Mouse (Mus musculus) MEL (cell line): ENCODE results near the gene Agxt. TPM values are rescaled to one million over a fixed set of nuclear protein-coding genes. Genes with fewer than 3 reads are reported as not detected.

Experiments
- DNase-seq: peaks from one replicate; pipeline ENCODE4 v3.0.0; 2011; ENCODE audit warnings: low read depth, low spot score
- H3K27ac ChIP-seq: 2 replicates; pipeline ENCODE4 v1.5.1; 2012; ENCODE audit warnings: low read depth, mild to moderate bottlenecking, control low read depth, low read length, moderate library complexity; ENCODE audit not compliant: control insufficient read depth
- H3K27me3 ChIP-seq, 2 experiments: fragments of 150-350 bp in 1 of 2; sonication (generic) in 1 of 2; 2 replicates each; pipeline ENCODE4 v1.6.1; 2012; ENCODE audit warnings: low read length in 2 of 2, mild to moderate bottlenecking in 2 of 2, improper control_type of control experiment in 1 of 2, moderate library complexity in 1 of 2; ENCODE audit not compliant: insufficient read depth in 2 of 2, control insufficient read depth in 1 of 2
- H3K36me3 ChIP-seq, 2 experiments: 2 replicates each; pipeline ENCODE4 v1.6.1; 2012 to 2014; ENCODE audit warnings: low read length in 2 of 2, improper control_type of control experiment in 1 of 2, inconsistent platforms in 1 of 2, mild to moderate bottlenecking in 1 of 2; ENCODE audit not compliant: insufficient read depth in 2 of 2, control insufficient read depth in 1 of 2
- H3K4me1 ChIP-seq, 2 experiments: fragments of 150-350 bp in 1 of 2; sonication (generic) in 1 of 2; 2 replicates each; pipeline ENCODE4 v1.6.1; 2012; ENCODE audit warnings: low read length in 2 of 2, improper control_type of control experiment in 1 of 2, mild to moderate bottlenecking in 1 of 2; ENCODE audit not compliant: insufficient read depth in 2 of 2, control insufficient read depth in 1 of 2
- H3K4me3 ChIP-seq, 2 experiments: fragments of 150-350 bp in 1 of 2; sonication (generic) in 1 of 2; 2 replicates each; pipeline ENCODE4 v1.5.1; 2012; ENCODE audit warnings: low read depth in 2 of 2, low read length in 2 of 2, mild to moderate bottlenecking in 2 of 2, moderate library complexity in 2 of 2, control low read depth in 1 of 2, improper control_type of control experiment in 1 of 2; ENCODE audit not compliant: control insufficient read depth in 1 of 2, insufficient read depth in 1 of 2
- H3K79me2 ChIP-seq: 2 replicates; pipeline ENCODE4 v1.6.1; 2012; ENCODE audit warnings: mild to moderate bottlenecking, low read length, moderate library complexity; ENCODE audit not compliant: control insufficient read depth, poor library complexity, insufficient read depth
- H3K9ac ChIP-seq: 2 replicates; pipeline ENCODE4 v1.6.1; 2012; ENCODE audit warnings: low read depth, mild to moderate bottlenecking, control low read depth, low read length, moderate library complexity; ENCODE audit not compliant: control insufficient read depth, poor library complexity, severe bottlenecking
- H3K9me3 ChIP-seq: fragments of 150-350 bp; sonication (generic); replicated peaks from 2 replicates; pipeline ENCODE4 v1.6.1; 2012; ENCODE audit warnings: mild to moderate bottlenecking, low read length, improper control_type of control experiment, moderate library complexity; ENCODE audit not compliant: insufficient read depth
- CTCF ChIP-seq, 3 experiments: IDR thresholded peaks in 2 of 3; conservative IDR thresholded peaks in 1 of 3; 2 replicates each; pipeline ENCODE4 v1.5.1; 2011 to 2012; ENCODE audit warnings: low read length in 3 of 3, low read depth in 2 of 3, mild to moderate bottlenecking in 2 of 3, improper control_type of control experiment in 1 of 3, inconsistent platforms in 1 of 3, mixed read lengths in 1 of 3, moderate library complexity in 1 of 3; ENCODE audit not compliant: control insufficient read depth in 1 of 3, insufficient read depth in 1 of 3, poor library complexity in 1 of 3, severe bottlenecking in 1 of 3
- E2F4 ChIP-seq: IDR thresholded peaks from 2 replicates; pipeline ENCODE4 v1.6.1; 2011; ENCODE audit warnings: low read depth, low read length, improper control_type of control experiment, borderline replicate concordance
- EP300 ChIP-seq, 2 experiments: IDR thresholded peaks; 2 replicates each; pipeline ENCODE4 v1.6.1; 2011; ENCODE audit warnings: improper control_type of control experiment in 2 of 2, low read length in 2 of 2, low read depth in 1 of 2, mild to moderate bottlenecking in 1 of 2
- ETS1 ChIP-seq: IDR thresholded peaks from 2 replicates; pipeline ENCODE4 v1.6.1; 2012; ENCODE audit warnings: low read depth, mild to moderate bottlenecking, inconsistent platforms, low read length, improper control_type of control experiment, moderate library complexity
- HCFC1 ChIP-seq: IDR thresholded peaks from 2 replicates; pipeline ENCODE4 v1.6.1; 2012; ENCODE audit warnings: low read depth, mild to moderate bottlenecking, inconsistent platforms, low read length, improper control_type of control experiment, moderate library complexity
- MAFK ChIP-seq: IDR thresholded peaks from 2 replicates; pipeline ENCODE4 v1.6.1; 2011; ENCODE audit warnings: low read depth, mild to moderate bottlenecking, low read length, improper control_type of control experiment, borderline replicate concordance
- MAX ChIP-seq: IDR thresholded peaks from 2 replicates; pipeline ENCODE4 v1.6.1; 2011; ENCODE audit warnings: low read length, improper control_type of control experiment
- MXI1 ChIP-seq: IDR thresholded peaks from 2 replicates; pipeline ENCODE4 v1.6.1; 2011; ENCODE audit warnings: mild to moderate bottlenecking, low read depth, low read length, improper control_type of control experiment
- NELFE ChIP-seq: IDR thresholded peaks from 2 replicates; pipeline ENCODE4 v1.6.1; 2011; ENCODE audit warnings: low read depth, low read length, improper control_type of control experiment
- POLR2A ChIP-seq, 2 experiments: IDR thresholded peaks; 2 replicates each; pipeline ENCODE4 v1.6.1; 2011 to 2012; ENCODE audit warnings: low read length in 2 of 2, mild to moderate bottlenecking in 2 of 2, control low read depth in 1 of 2, improper control_type of control experiment in 1 of 2, low read depth in 1 of 2, moderate library complexity in 1 of 2; ENCODE audit not compliant: control insufficient read depth in 1 of 2, insufficient read depth in 1 of 2, poor library complexity in 1 of 2
- RAD21 ChIP-seq: IDR thresholded peaks from 2 replicates; pipeline ENCODE4 v1.6.1; 2011; ENCODE audit warnings: mild to moderate bottlenecking, low read depth, low read length, improper control_type of control experiment
- UBTF ChIP-seq: IDR thresholded peaks from 2 replicates; pipeline ENCODE4 v1.6.1; 2012; ENCODE audit warnings: low read depth, mild to moderate bottlenecking, inconsistent platforms, low read length, improper control_type of control experiment, moderate library complexity, borderline replicate concordance; ENCODE audit not compliant: insufficient read depth
- USF1 ChIP-seq: IDR thresholded peaks from 2 replicates; pipeline ENCODE4 v1.6.1; 2014; ENCODE audit warnings: low read depth, mild to moderate bottlenecking, inconsistent platforms, low read length, improper control_type of control experiment, moderate library complexity
- polyA plus RNA-seq, 2 experiments: library from polyadenylated mRNA; stranded (reverse) in 1 of 2; unstranded in 1 of 2; fragments of >175 nt in 1 of 2; fragments of >200 nt in 1 of 2; gene quantifications; 2 replicates each; pipeline versions ENCODE4 v1.2.1 to v1.2.4; 2012; ENCODE audit warnings: low replicate concordance in 2 of 2, low read depth in 1 of 2; ENCODE audit not compliant: insufficient read length in 2 of 2, insufficient read depth in 1 of 2, missing spikeins in 1 of 2
- total RNA-seq: library from RNA; depleted of rRNA; stranded (reverse); fragments of 300-350 nt; gene quantifications from 2 replicates; pipeline ENCODE4 v1.2.3, GENCODE M21; 2012; rRNA removed

The Agxt gene
- total and polyA plus RNA-seq, 3 experiments = not detected

DNA sequence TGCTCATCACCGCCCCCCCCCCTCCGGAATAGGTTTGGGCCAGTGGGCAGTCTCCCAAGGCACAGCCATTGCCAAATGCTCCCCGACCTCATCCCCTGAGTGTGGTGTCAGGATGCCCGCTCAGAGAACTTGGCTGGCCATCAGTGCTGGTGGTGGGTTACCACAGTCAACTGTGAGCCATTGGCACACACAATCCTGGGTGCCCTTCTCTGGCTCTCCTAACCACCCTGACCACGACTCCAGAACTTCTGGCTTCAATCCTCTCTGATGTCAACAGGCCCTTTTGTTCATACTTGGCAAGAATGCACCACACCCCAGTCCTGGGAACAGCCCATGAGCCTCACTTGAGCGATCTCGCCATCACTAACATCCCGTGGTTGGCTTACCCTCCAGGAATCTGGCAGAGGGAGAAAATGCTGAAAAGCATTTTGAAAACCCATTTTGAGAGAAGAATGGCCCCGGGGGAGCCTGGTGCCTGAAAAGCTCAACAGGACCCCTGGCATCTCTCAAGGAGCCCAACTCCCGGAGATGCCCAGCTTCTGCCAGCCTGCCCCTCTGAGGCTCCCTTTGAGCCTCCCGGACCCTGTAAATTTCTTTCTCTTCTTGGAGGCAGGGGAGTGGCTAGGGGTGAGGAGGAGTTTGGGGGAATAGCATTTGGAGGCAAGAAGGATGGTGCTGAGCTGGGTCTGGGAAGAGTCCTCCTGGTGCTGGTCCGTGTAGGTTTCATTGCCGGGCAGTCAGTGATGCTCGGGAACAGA, 49.2 kb downstream of the Agxt start:
- H3K36me3 ChIP-seq = no peaks in the 10 kb centered on the region
- TF ChIP-seq MAX (no peak), POLR2A (IDR thresholded peaks at IDR 0.05; ENCODE audit: control insufficient read depth in 1 of 2, insufficient read depth in 1 of 2, low read depth in 1 of 2, low read length in 2 of 2, poor library complexity in 1 of 2) (no peak), MAFK (no peak)
- TF ChIP-seq, all 39 proteins: peak for 0
- Histone ChIP-seq H3K27me3 (no peaks in the 10 kb centered on the region), H3K27ac (no peak overlapping the region), H3K9ac (no peak overlapping the region), H3K4me3 (no peak overlapping the region), H3K9me3 (no peaks in the 10 kb centered on the region), H3K79me2 (no peaks in the 10 kb centered on the region), H3K4me1 (no peaks in the 10 kb centered on the region)
- no peak for DNase-seq

DNA sequence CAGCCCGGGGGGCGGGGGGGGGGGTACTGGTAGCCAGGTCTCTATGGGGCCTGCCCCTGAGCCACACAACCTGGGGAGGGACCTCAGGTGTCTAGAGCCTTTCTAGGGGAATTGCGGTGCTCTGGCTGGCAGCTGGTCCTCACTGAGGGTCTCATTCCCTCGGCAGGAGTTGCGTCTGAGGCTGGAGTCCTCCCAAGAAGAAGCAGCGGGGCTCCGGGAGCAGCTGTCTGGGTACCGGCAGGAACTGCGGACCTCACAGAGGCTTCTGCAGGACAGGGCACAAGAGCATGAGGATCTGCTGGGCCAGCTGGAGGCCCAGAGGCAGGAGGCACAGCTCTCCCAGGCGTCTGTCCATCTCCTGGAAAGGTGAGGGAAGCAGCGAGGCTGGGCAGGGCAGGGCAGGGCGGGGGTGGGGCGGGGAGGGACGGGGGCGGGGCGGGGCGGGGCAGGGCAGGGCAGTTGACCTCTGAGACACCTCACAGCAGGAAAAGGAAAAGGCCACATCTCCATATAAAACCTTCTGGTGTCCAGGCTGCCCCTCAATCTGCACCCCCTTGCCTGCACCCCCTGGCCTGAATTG, 55.8 kb downstream of the Agxt start:
- TF ChIP-seq USF1 (no peak), HCFC1 (no peak), ETS1 (no peak), UBTF (no peak), EP300 (IDR thresholded peaks at IDR 0.05; ENCODE audit: low read depth in 1 of 2, low read length in 2 of 2) (no peak), NELFE (no peak), MAFK (no peak), MXI1 (no peak)

GRCm38 (mm10) chr1:93194961-93195360, 59.9 kb downstream of the Agxt start:
- no peak for TF ChIP-seq E2F4
- peak in 1 of 3 experiments; percentile 26; a peak in 2 of 6 replicates for TF ChIP-seq CTCF (IDR thresholded peaks at IDR 0.05 in 2 of 3, conservative IDR thresholded peaks at IDR 0.05 in 1 of 3; ENCODE audit: control insufficient read depth in 1 of 3, insufficient read depth in 1 of 3, low read depth in 2 of 3, low read length in 3 of 3, poor library complexity in 1 of 3, severe bottlenecking in 1 of 3)
- peak; percentile 11 for TF ChIP-seq RAD21

More for the DNA sequence above, 55.8 kb downstream of the Agxt start:
- Histone ChIP-seq H3K27me3 (no peaks in the 10 kb centered on the region), H3K4me3 (no peak overlapping the region), H3K79me2 (no peaks in the 10 kb centered on the region), H3K4me1 (no peaks in the 10 kb centered on the region), H3K27ac (no peak overlapping the region), H3K9me3 (no peaks in the 10 kb centered on the region), H3K9ac (no peak overlapping the region), H3K36me3 (no peaks in the 10 kb centered on the region)
- DNase-seq = no peak

More at GRCm38 (mm10) chr1:93194961-93195360, 59.9 kb downstream of the Agxt start:
- H3K27me3 ChIP-seq = no peaks in the 10 kb centered on the region
- no peaks in the 10 kb centered on the region for H3K9me3 ChIP-seq
- no peaks in the 10 kb centered on the region for H3K4me1 ChIP-seq
- no peaks in the 10 kb centered on the region for H3K79me2 ChIP-seq
- no peak overlapping the region for H3K27ac ChIP-seq
- no peak overlapping the region for H3K9ac ChIP-seq
- H3K36me3 ChIP-seq = no peaks in the 10 kb centered on the region
- DNase-seq = no peak
- no peak overlapping the region for H3K4me3 ChIP-seq

Other genes with a start within 250 kb of the Agxt start
- 0.07 TPM in 1 of 2 replicates, not detected in the other for gene Ankmy1, start 232.3 kb upstream of the Agxt start, total RNA-seq
- gene Ankmy1, start 232.3 kb upstream of the Agxt start, polyA plus RNA-seq = under 1 TPM in 1 of 2 experiments, not detected in 1; 0.08 TPM
- 10.1 and 11.9 TPM in 2 replicates for gene Dusp28, start 228.3 kb upstream of the Agxt start, total RNA-seq
- gene Dusp28, start 228.3 kb upstream of the Agxt start, polyA plus RNA-seq = 10 to 100 TPM in 1 of 2 experiments, not detected in 1; 12.0 TPM
- 25.2 and 31.1 TPM in 2 replicates for gene Rnpepl1, start 224.5 kb upstream of the Agxt start, total RNA-seq
- gene Rnpepl1, start 224.5 kb upstream of the Agxt start, polyA plus RNA-seq = 10 to 100 TPM in 1 of 2 experiments, not detected in 1; 91.0 TPM
- 30.5 and 30.7 TPM in 2 replicates for gene Capn10, start 200.9 kb upstream of the Agxt start, total RNA-seq
- gene Capn10, start 200.9 kb upstream of the Agxt start, polyA plus RNA-seq = 10 to 100 TPM in 1 of 2 experiments, not detected in 1; 43.3 TPM
- gene Gpr35, start 184.4 kb upstream of the Agxt start, total RNA-seq = not detected in 2 replicates
- gene Gpr35, start 184.4 kb upstream of the Agxt start, polyA plus RNA-seq = under 1 TPM in 1 of 2 experiments, not detected in 1; 0.22 TPM
- gene Aqp12, start 128.9 kb upstream of the Agxt start, total RNA-seq = not detected in 2 replicates
- not detected for gene Aqp12, start 128.9 kb upstream of the Agxt start, polyA plus RNA-seq
- not detected in 2 replicates for gene Kif1a, start 33.3 kb upstream of the Agxt start, total RNA-seq
- not detected for gene Kif1a, start 33.3 kb upstream of the Agxt start, polyA plus RNA-seq
- not detected in 2 replicates for gene 2310007B03Rik, start 25.7 kb downstream of the Agxt start, total RNA-seq
- gene 2310007B03Rik, start 25.7 kb downstream of the Agxt start, polyA plus RNA-seq = not detected
- not detected in 2 replicates for gene Crocc2, start 33.5 kb downstream of the Agxt start, total RNA-seq
- gene Crocc2, start 33.5 kb downstream of the Agxt start, polyA plus RNA-seq = not detected
- gene Sned1, start 100.6 kb downstream of the Agxt start, total RNA-seq = 0.07 and 0.12 TPM in 2 replicates
- gene Sned1, start 100.6 kb downstream of the Agxt start, polyA plus RNA-seq = under 1 TPM in 1 of 2 experiments, not detected in 1; 0.13 TPM
- gene Mterf4, start 170.7 kb downstream of the Agxt start, total RNA-seq = 29.8 and 34.6 TPM in 2 replicates
- gene Mterf4, start 170.7 kb downstream of the Agxt start, polyA plus RNA-seq = 10 to 100 TPM in 1 of 2 experiments, not detected in 1; 33.9 TPM
- 32.4 and 36.6 TPM in 2 replicates for gene Ppp1r7, start 207.6 kb downstream of the Agxt start, total RNA-seq
- 100 to 1,000 TPM in 1 of 2 experiments, 10 to 100 TPM in 1; 74.9 to 131 TPM for gene Ppp1r7, start 207.6 kb downstream of the Agxt start, polyA plus RNA-seq
- 17.4 and 22.5 TPM in 2 replicates for gene Pask, start 208.2 kb downstream of the Agxt start, total RNA-seq
- 10 to 100 TPM in 1 of 2 experiments, not detected in 1; 19.0 TPM for gene Pask, start 208.2 kb downstream of the Agxt start, polyA plus RNA-seq
- not detected in 2 replicates for gene Ano7, start 238.7 kb downstream of the Agxt start, total RNA-seq
- gene Ano7, start 238.7 kb downstream of the Agxt start, polyA plus RNA-seq = under 1 TPM in 1 of 2 experiments, not detected in 1; 0.03 TPM